Mouse (Mus musculus) neural tube, embryonic 14.5 days (tissue): ENCODE results near the gene Baz1a. TPM values are rescaled to one million over a fixed set of nuclear protein-coding genes. Genes with fewer than 3 reads are reported as not detected.

ENCODE experiments used
- ATAC-seq: fragments of 200-750 bp; cut with Nextera tagmentation; 2 replicates; pipeline ENCODE4 v1.8.0; 2017; ENCODE audit warnings: low read depth, mild to moderate bottlenecking, moderate TSS enrichment, moderate library complexity
- H3K27ac ChIP-seq: fragments of 300-500 bp; sonication (generic); 2 replicates; pipeline ENCODE4 v1.5.1; 2014; ENCODE audit warnings: low read depth, mild to moderate bottlenecking, control low read depth, low read length, moderate library complexity, mixed read lengths
- H3K27me3 ChIP-seq: fragments of 300-500 bp; sonication (generic); 2 replicates; pipeline ENCODE4 v1.6.1; 2014; ENCODE audit warnings: low read length; ENCODE audit not compliant: control insufficient read depth, insufficient read depth
- H3K36me3 ChIP-seq: fragments of 300-500 bp; sonication (generic); 2 replicates; pipeline ENCODE4 v1.6.1; 2014; ENCODE audit warnings: low read length, mixed read lengths; ENCODE audit not compliant: control insufficient read depth, insufficient read depth
- H3K4me1 ChIP-seq: fragments of 300-500 bp; sonication (generic); 2 replicates; pipeline ENCODE4 v1.6.1; 2014; ENCODE audit warnings: low read length; ENCODE audit not compliant: control insufficient read depth, insufficient read depth
- H3K4me2 ChIP-seq: fragments of 300-500 bp; sonication (generic); 2 replicates; pipeline ENCODE4 v1.6.1; 2014; ENCODE audit warnings: mild to moderate bottlenecking, low read depth, low read length, control low read depth
- H3K4me3 ChIP-seq: fragments of 300-500 bp; sonication (generic); 2 replicates; pipeline ENCODE4 v1.5.1; 2014; ENCODE audit warnings: low read depth, low read length, control low read depth, mixed read lengths
- H3K9ac ChIP-seq: fragments of 300-500 bp; sonication (generic); replicated peaks from 2 replicates; pipeline ENCODE4 v1.6.1; 2014; ENCODE audit warnings: low read depth, mild to moderate bottlenecking, control low read depth, low read length, mixed read lengths
- H3K9me3 ChIP-seq: fragments of 300-500 bp; sonication (generic); 2 replicates; pipeline ENCODE4 v1.6.1; 2016; ENCODE audit warnings: low read length; ENCODE audit not compliant: control insufficient read depth
- WGBS: fragments of 180-500 bp; shearing (Covaris S2); extraction: QIAGEN DNeasy Blood & Tissue Kit; methylation state at CpG from one replicate; pipeline ENCODE4 v1.1.7; 2014; 5-methylcytosine and 5-hydroxymethylcytosine counted together
- polyA plus RNA-seq: library from polyadenylated mRNA; unstranded; fragments of >200 nt; fragmentation: Nextera tagmentation; extraction: Ambion mirVana; gene quantifications from 2 replicates; pipeline ENCODE4 v1.2.1, GENCODE M21; 2014

Gene Baz1a
- polyA plus RNA-seq, 1 experiment from 2014 or later: 3.3 TPM

GRCm38 (mm10) chr12:54859531-54859930 is 154.6 kb downstream of the Baz1a start:
- H3K27me3 ChIP-seq: no peaks in the 10 kb centered on the region
- H3K9me3 ChIP-seq: no peaks in the 10 kb centered on the region
- peak overlapping the region; percentile 30; the same call in 1 of the 2 replicates for H3K4me2 ChIP-seq
- no peak overlapping the region for H3K27ac ChIP-seq
- no peak overlapping the region for H3K9ac ChIP-seq
- 0 out of 2 replicates have a peak overlapping the region, but pooled peaks have one; percentile 6 for H3K4me3 ChIP-seq
- ATAC-seq: no peak
- H3K36me3 ChIP-seq: peaks cover 3% of the 10 kb centered on the region; the same call in 1 of the 2 replicates
- 45% methylated on average over 6 of the region's 6 CpGs for WGBS
- peaks cover 12% of the 10 kb centered on the region; the same call in 1 of the 2 replicates for H3K4me1 ChIP-seq

GRCm38 (mm10) chr12:54850551-54850950 is 163.6 kb downstream of the Baz1a start:
- H3K27me3 ChIP-seq: no peaks in the 10 kb centered on the region
- WGBS: 91% methylated on average over 2 of the region's 2 CpGs

GRCm38 (mm10) chr12:54844415-54844814 is 169.7 kb downstream of the Baz1a start:
- no peaks in the 10 kb centered on the region for H3K36me3 ChIP-seq
- H3K9ac ChIP-seq: no peak overlapping the region
- no peak for ATAC-seq
- no peaks in the 10 kb centered on the region for H3K9me3 ChIP-seq
- H3K27ac ChIP-seq: no peak overlapping the region
- H3K4me1 ChIP-seq: no peaks in the 10 kb centered on the region
- H3K4me3 ChIP-seq: no peak overlapping the region
- no peaks in the 10 kb centered on the region for H3K27me3 ChIP-seq
- no peak overlapping the region for H3K4me2 ChIP-seq

More at GRCm38 (mm10) chr12:54850551-54850950, 163.6 kb downstream of the Baz1a start:
- Histone ChIP-seq H3K36me3 (0 out of 2 replicates have a peak, but pooled peaks cover 3% of the 10 kb centered on the region), H3K27ac (no peak overlapping the region), H3K4me3 (no peak overlapping the region), H3K9me3 (no peaks in the 10 kb centered on the region), H3K4me1 (no peaks in the 10 kb centered on the region), H3K9ac (no peak overlapping the region), H3K4me2 (no peak overlapping the region)
- ATAC-seq: no peak

Other genes starting within 250 kb of the Baz1a start
- 130 and 174 TPM in 2 replicates for gene Snx6, start 218.6 kb downstream of the Baz1a start, polyA plus RNA-seq
- gene Cfl2, start 151.5 kb downstream of the Baz1a start, polyA plus RNA-seq: 353 and 356 TPM in 2 replicates
- not detected in 2 replicates for gene Gm20403, start 27.8 kb downstream of the Baz1a start, polyA plus RNA-seq
- 32.2 TPM in 2 replicates for gene 2700097O09Rik, start 65.8 kb upstream of the Baz1a start, polyA plus RNA-seq
- gene Srp54a, start 65.9 kb upstream of the Baz1a start, polyA plus RNA-seq: 213 and 218 TPM in 2 replicates
- gene Fam177a, start 110.1 kb upstream of the Baz1a start, polyA plus RNA-seq: 65.6 and 69.5 TPM in 2 replicates
- 64.6 and 69.9 TPM in 2 replicates for gene Srp54b, start 140.8 kb upstream of the Baz1a start, polyA plus RNA-seq
- gene 1700047I17Rik2, start 185.2 kb upstream of the Baz1a start, polyA plus RNA-seq: not detected in 2 replicates
- gene Srp54c, start 215.8 kb upstream of the Baz1a start, polyA plus RNA-seq: 79.7 and 93.0 TPM in 2 replicates